Mouse (Mus musculus) adrenal gland, postnatal 36 days (tissue): ENCODE results near the gene Mthfd1. TPM values are rescaled to one million over a fixed set of nuclear protein-coding genes. Genes with fewer than 3 reads are reported as not detected.

Experiments
- DNase-seq, 2 experiments: peaks; one replicate each; pipeline ENCODE4 v3.0.0; 2021; ENCODE audit warnings: mixed read lengths in 1 of 2
- total RNA-seq, 2 experiments: library from RNA; stranded (reverse); gene quantifications; 2 replicates each; pipeline ENCODE4 v1.2.3; 2021

The Mthfd1 gene
- total RNA-seq, 2 experiments from 2014 or later: 34.6 to 59.6 TPM

DNA sequence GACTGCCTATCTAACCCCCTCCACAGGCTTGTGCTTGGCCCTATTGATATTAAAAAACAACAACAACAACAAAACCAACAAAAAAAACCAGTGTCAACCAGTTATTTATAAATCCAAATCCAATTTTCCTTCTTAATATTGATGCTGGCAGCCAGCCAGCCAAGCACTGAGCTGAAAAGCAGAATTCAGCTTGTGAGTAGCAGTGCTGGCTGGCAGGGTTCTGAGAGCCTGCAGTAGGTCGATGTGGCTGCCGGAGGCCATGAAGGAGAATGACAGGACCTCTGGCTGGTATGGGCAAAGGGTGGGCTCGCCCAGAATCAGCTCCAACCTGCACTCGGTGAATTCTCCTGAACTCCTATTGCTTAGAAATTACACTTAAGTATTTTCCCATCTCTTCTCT, 49.1 kb downstream of the Mthfd1 start:
- DNase-seq: no peak

DNA sequence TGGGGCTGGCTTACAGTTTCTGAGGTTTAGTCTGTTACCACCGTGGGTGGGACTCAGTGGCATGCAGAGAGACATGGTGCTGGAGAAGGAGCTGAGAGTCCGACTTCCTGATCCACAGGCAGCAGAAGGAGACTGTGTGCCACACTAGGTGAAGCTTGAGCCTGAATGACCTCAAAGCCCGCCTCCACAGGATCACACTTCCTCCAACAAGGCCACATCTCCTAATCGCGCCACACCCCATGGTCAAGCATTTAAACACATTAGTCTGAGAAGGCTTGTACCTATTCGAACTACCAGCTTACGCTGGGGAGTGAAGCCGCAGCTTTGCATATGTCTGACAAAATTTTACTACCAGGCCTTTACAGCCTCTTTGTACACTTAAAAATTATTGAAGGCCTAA, 50.0 kb downstream of the Mthfd1 start:
- no peak for DNase-seq

- DNase-seq: no peak
These were observed 51.9 kb downstream of the Mthfd1 start for GRCm38 (mm10) chr12:76306852-76307561.

DNA sequence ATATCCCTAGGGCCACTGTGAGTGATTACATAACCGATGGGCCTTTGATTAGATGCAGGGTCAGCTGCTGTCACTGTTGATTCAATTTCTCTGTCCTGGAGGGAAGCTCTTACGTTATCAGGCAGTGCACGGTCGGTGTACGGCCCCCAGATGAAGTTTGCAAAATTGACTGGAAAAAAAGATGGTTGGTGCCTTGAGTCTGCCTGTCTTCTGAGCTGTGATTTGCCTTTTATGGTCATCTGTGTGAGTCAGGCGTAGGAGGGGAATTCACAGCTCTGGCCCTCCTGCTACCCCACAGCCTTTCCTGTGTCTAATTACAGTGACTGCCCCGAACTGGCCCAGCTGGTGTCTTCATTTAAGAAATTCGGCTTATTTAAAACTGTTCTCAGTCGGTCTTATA, 52.9 kb downstream of the Mthfd1 start:
- DNase-seq: peak in 1 of 2 experiments; percentile 9

DNA sequence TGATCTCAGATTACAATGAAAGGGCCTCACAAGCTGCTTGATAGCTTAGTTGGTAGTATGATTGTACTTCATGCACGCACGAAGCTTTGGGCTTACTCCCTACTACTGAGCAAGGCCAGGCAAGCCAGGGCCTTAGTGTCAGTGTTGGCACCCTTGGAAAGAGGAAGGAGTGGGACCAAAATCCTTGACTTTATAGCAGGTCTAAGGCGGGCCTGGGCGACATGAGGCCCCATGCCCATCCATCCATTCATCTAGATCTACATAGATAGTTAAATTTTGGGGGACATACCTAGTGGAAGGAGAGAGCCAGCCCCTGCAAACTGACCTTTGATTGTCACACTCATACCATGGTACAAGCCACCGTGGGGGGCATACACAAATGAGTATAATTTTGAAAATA, 53.3 kb downstream of the Mthfd1 start:
- DNase-seq: no peak

DNA sequence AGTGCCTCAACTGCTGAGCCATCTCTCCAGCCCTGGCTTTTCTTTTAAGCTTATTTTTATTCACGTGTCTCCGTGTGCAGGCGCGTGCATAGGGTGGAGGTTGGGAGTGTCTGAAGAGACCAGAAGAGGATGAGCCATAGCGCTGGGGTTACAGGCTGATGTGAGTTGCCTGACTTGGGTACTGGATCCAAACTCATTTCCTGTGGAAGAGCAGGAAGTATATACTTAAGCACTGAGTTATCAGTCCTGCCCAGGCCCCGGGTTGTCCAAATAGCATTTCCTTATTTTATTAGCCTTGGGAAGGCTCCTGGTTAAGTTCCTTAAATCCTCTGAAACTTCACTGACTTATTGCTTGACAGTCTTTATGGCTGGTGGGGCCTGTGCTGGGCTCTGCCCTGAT, 54.9 kb downstream of the Mthfd1 start:
- no peak for DNase-seq

DNA sequence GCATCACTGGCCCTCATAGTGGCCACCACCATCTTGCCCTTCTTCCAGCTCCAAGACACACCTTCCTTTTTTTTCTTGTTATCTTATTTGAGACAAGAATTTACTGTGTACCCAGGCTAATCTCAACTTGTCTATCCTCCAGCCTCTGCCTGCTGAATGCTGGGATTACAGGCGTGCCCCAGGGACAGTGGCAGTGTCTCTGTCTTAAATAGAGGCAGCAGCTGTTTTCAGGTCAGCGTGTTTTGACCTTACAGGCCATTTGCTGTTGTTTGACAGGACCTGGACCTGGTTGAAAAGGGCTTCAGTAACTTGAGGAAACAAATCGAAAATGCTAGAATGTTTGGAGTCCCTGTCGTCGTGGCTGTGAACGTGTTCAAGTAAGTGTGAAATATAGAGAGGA, 55.5 kb downstream of the Mthfd1 start:
- no peak for DNase-seq

GRCm38 (mm10) chr12:76311227-76311626, 56.1 kb downstream of the Mthfd1 start:
- DNase-seq: no peak

DNA sequence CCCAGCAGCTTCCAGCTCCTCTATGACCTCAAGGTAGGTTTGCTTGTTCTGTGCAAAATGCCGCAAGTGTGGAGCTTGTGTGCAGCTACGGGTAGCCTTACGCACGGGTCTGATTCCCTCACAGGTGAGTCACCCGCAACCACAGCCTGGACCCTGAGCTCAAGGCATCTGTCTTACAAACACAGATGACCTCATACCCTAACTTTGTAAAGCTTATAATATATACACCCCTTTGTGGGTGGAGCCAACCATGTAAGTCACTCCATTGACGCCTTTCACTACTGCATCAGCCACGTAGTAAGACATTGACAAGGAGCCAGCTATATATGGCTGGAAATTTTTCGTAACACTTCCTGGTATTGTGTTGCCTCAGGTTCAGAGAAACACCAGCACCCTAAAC, 56.9 kb downstream of the Mthfd1 start:
- DNase-seq: no peak

DNA sequence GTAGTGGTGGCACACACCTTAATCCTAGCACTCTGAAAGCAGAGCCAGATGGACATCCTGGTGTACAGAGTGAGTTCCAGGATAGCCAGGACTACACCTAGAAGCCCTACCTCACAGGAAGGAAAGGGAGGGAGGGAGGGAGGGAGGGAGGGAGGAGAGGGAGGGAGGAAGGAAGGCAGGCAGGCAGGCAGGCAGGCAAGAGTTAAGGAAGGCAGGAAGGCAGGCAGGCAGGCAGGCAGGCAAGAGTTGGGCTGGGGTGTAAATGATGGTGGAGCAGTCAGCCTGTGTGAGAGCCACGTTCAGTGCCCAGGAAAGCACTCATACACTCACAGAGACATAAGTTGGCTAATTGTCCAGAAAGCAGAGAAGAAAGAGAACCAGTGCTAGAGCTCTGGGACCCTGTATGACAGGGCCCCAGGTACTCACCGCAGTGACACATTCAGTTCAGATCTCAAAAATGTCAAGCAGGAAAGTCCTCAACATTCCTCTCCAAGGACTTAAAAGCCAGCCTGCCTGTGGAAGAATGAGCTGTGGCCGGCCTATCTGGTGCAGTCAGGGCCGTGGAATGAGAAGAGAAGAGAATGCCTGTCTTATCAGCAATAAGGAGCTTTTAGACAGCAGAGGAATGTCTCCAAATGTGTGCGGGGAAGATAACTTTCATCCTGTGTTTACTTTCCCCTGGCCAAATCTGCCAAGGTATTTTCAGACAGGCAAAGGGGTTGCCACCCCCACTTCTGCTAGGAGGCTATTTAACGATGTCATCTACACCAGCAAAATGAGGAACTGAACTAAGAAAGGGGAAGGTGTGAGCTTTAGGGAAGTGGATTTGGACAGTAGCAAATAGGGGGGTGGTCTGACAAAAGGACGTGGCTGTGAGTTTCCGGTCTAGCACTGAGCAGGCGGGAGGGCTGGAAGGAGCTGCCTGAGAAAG, 63.4 kb downstream of the Mthfd1 start:
- peak in 1 of 2 experiments; percentile 9 for DNase-seq

DNA sequence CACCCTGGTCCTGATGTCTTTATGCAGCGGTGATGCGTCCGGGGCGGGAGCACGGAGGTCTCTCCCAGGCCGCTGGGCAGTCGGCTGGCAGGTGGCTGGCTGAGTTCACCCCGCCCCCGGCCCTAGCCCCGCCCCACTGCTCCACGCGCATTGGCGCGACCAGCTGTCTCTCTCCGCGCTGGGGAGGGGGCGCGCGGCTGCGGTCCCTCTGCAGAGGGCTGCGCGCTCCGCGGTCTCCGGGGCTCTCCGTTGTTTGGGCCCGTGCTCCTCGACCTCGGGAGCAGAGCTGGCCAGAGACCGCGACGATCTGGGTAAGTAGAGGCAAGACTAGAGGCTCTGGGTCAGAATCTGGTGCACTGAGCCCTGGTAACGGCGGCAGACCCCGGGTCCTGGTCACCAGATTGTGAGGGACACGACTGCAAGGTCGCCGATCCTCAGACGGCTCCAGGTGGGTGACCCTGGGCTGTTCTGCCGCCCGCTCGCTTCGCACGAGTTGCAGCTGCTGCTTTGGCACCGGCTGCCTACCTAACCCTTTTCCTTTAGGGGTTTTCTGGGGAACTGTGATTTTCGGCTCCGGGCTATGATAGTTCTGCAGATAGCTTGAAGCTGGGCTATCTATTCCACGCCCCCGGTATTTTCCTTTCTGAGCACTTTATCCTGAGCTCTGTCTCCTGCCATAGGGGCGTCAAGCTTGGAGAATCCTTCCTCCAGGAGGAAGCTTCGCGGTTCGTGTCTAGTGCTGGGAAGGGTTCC, 69.8 kb downstream of the Mthfd1 start, which contains the start of gene Akap5:
Gene Akap5 (plus strand): TSS at position 213 of the 753 bp plus-strand sequence.
- peak; percentile 68 to 77 for DNase-seq

- no peak for DNase-seq
These were observed 71.5 kb downstream of the Mthfd1 start for GRCm38 (mm10) chr12:76326437-76327220.

DNA sequence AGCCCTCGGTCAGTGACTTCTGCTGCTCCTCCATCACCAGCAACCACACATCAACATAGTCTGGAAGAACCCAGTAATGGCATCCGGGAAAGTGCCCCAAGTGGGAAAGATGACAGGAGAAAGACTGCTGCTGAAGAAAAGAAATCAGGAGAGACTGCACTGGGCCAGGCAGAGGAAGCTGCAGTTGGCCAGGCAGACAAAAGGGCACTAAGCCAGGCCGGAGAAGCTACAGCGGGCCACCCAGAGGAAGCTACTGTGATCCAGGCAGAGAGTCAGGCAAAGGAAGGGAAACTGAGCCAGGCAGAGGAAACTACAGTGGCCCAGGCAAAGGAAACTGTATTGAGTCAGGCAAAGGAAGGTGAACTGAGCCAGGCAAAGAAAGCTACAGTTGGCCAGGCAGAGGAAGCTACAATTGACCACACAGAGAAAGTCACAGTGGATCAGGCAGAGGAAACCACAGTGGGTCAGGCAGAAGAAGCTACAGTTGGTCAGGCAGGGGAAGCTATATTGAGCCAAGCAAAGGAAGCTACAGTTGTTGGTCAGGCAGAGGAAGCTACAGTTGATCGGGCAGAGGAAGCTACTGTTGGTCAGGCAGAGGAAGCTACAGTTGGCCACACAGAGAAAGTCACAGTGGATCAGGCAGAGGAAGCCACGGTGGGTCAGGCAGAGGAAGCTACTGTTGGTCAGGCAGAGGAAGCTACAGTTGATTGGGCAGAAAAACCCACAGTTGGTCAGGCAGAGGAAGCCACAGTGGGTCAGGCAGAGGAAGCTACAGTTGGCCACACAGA, 73.7 kb downstream of the Mthfd1 start:
- no peak for DNase-seq

DNA sequence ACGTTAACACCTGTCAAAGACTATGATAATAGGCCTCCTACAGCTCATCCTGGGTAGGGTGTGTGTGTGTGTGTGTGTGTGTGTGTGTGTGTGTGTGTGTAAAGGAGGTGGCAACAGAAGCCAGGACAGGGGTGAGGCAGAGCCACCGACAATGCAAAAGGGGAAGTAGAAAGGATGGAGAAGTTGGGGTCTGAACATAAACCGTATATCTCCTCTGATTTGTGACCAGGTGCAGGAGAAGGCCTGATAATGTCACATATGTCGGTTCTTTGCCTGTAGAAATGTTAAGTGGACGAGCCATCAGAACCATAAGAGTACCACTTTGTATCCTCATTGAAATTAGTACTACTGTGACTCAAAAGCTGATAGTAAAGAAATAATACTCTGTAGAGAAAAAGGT, 78.6 kb downstream of the Mthfd1 start:
- DNase-seq: no peak

- no peak for DNase-seq
These were observed 80.5 kb downstream of the Mthfd1 start for GRCm38 (mm10) chr12:76335641-76336040.

GRCm38 (mm10) chr12:76336111-76336965, 81.2 kb downstream of the Mthfd1 start:
- no peak for DNase-seq

GRCm38 (mm10) chr12:76341080-76341479, 86.0 kb downstream of the Mthfd1 start:
- DNase-seq: peak; percentile 45 to 60

- peak in 1 of 2 experiments; percentile 18 for DNase-seq
These were observed 90.8 kb downstream of the Mthfd1 start for GRCm38 (mm10) chr12:76345759-76346455.

DNA sequence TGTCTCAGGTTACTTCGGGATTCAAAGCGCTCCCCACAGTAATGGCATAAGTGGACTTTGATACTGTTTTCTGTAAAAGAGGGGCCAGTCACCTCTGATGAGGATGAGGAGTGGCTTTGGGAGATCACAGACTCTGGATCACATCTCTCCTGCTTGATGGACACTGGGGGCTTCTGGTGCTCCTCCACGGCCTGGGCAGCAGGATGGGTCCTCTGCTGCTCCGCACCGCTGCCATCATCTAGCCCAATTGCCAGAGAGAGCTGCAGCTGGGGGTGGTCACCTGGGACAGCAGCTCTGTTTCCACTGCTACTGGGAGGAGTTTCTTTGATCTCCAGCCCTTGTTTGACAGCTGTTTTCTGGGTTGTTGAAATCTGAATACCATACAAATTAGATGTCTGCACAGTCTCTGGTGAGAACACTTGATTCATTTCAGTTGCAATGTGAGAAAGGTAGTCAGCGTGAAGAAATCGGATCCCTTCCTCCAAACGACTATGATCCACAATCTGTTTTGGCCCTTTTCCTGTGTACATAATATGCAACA, 94.7 kb downstream of the Mthfd1 start:
- DNase-seq: no peak
